Mouse (Mus musculus) E14TG2a.4 (cell line): ENCODE data around the gene Paox.

ENCODE experiments used
- CTCF ChIP-seq: conservative IDR thresholded peaks from 2 replicates; pipeline ENCODE4 v1.5.1; 2014; ENCODE audit warnings: low read length
- NANOG ChIP-seq: IDR thresholded peaks from 2 replicates; pipeline ENCODE4 v1.6.1; 2014; ENCODE audit warnings: borderline replicate concordance, low read length, mixed read lengths

DNA sequence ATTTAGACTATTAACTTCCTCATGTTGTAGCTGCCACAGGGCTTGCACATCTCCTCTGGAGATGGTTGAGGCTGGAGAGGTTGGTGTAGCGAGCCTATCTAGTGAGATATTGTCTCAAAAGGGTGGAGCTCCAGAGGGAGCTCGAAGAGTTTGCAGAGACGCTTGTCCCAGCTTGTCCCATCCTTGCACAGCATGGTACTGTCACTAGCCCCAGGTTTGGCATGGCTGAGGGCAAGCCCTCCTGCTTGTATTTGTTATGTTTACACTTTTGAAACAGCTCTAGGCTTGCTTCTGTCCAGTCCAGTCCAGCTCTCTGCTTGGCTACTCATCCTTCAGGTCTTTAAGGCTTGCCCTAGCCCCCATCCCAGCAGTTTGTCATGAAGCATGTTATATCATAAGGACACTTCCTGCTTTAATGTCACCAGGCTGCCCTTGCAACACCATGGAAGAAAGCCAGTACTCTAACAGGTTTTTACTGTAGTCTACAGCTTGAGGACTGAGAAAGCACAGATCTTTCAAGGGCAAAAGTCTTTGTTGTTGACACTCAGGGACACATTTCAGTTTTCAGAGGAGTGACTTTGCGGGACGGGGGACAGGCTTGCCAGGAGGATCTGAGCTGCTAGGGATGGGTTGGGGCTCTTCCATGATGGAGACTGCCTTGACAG lies 19.6 kb downstream of the Paox start:
- TF ChIP-seq CTCF = no peak
- TF ChIP-seq NANOG = no peak
